ENCODE assay signal across 9 mouse cellular contexts in the genomic region with DNA sequence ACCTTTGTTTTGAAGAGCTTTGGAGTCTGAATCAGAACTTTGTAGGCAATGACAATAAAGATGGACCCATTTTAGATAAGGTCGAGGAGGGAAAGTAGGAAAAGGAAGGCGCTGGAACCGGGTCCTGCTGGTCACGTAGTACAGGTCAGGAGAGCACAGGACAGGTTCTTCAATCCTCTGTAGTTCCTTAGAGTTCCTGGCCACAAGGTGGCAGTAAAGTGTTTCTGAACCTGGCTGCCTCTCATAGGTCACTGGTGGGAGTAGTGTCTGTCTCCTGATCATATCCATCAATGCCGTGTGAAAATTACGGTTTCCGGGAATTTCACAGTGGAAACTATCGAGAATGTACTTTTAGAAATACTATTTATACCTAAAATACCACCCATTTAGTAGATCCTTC. TPM values are rescaled to one million over a fixed set of nuclear protein-coding genes. Genes with fewer than 3 reads are reported as not detected.
DNase-seq lines count a peak whose midpoint lies in the region; ATAC-seq lines count a peak whose summit lies in the region.
"Had no signal": no experiment of that assay in that cellular context is flagged by ENCODE, and none has a peak within 500 bp of the region (broad histone marks: within the 10 kb centered on the region; RNA-seq: fewer than 3 reads in every experiment).

No protein-coding gene starts in this region.

- no peak overlapping the region for H3K27ac ChIP-seq in embryonic facial prominence, embryonic 14.5 days (replicated peaks; ENCODE audit: low read depth, low read length)
- H3K27ac ChIP-seq in limb, embryonic 11.5 days (replicated peaks; ENCODE audit: low read depth, low read length), result no peak overlapping the region
- H3K27ac ChIP-seq: neural tube, embryonic 12.5 days had no signal

- ATAC-seq in embryonic facial prominence, embryonic 14.5 days (ENCODE audit: low read depth), result peak; percentile 62; the same call in 1 of the 2 replicates
- ATAC-seq in limb, embryonic 11.5 days (ENCODE audit: insufficient number of reproducible peaks, low FRiP score, low TSS enrichment, low read depth), result no peak
- ATAC-seq in neutrophil, adult 5-6 weeks (ENCODE audit: extremely low read depth, insufficient number of reproducible peaks, low FRiP score, poor library complexity, severe bottlenecking), result peak; percentile 82

- H3K4me3 ChIP-seq in embryonic facial prominence, embryonic 14.5 days (ENCODE audit: low read depth, low read length), result no peak overlapping the region
- no peak overlapping the region for H3K4me3 ChIP-seq in limb, embryonic 11.5 days (ENCODE audit: low read depth, low read length)
- H3K4me3 ChIP-seq: neural tube, embryonic 12.5 days had no signal

- WGBS in embryonic facial prominence, embryonic 14.5 days, result 39% methylated on average over 8 of the region's 8 CpGs
- WGBS in limb, embryonic 11.5 days, result 47% methylated on average over 8 of the region's 8 CpGs

- H3K27me3 ChIP-seq in embryonic facial prominence, embryonic 14.5 days (replicated peaks; ENCODE audit: control insufficient read depth, insufficient read depth, low read length), result no peaks in the 10 kb centered on the region
- no peaks in the 10 kb centered on the region for H3K27me3 ChIP-seq in limb, embryonic 11.5 days (ENCODE audit: control insufficient read depth, insufficient read depth, low read length)
- H3K27me3 ChIP-seq: neural tube, embryonic 12.5 days had no signal

- peak; percentile 68 for DNase-seq in ovary, postnatal 14 days (ENCODE audit: low spot score)
- DNase-seq in ovary, postnatal 10 days (ENCODE audit: low spot score), result no peak
- DNase-seq in adrenal gland, postnatal 14 days, result peak; percentile 79
- peak; percentile 63 for DNase-seq in embryonic facial prominence, embryonic 14.5 days (ENCODE audit: low spot score)
- DNase-seq in induced T-regulatory cell, adult 2 months (ENCODE audit: low read depth), result peak; percentile 87
- peak; percentile 73 for DNase-seq in limb, embryonic 11.5 days (ENCODE audit: low spot score)
- peak; percentile 70 for DNase-seq in thymus, postnatal 4 days

- H3K9ac ChIP-seq in embryonic facial prominence, embryonic 14.5 days (ENCODE audit: low read depth, low read length), result no peak overlapping the region
- H3K9ac ChIP-seq in limb, embryonic 11.5 days (ENCODE audit: low read length), result no peak overlapping the region
- H3K9ac ChIP-seq: neural tube, embryonic 12.5 days had no signal

- H3K9me3 ChIP-seq in embryonic facial prominence, embryonic 14.5 days (ENCODE audit: control insufficient read depth, low read length), result no peaks in the 10 kb centered on the region
- no peaks in the 10 kb centered on the region for H3K9me3 ChIP-seq in limb, embryonic 11.5 days (ENCODE audit: control insufficient read depth, low read length)
- H3K9me3 ChIP-seq: neural tube, embryonic 12.5 days had no signal

- peaks cover 90% of the 10 kb centered on the region for H3K36me3 ChIP-seq in embryonic facial prominence, embryonic 14.5 days (ENCODE audit: control insufficient read depth, insufficient read depth, low read length)
- peaks cover 40% of the 10 kb centered on the region for H3K36me3 ChIP-seq in limb, embryonic 11.5 days (ENCODE audit: control insufficient read depth, insufficient read depth, low read length)

- no peak overlapping the region for H3K4me2 ChIP-seq in embryonic facial prominence, embryonic 14.5 days (ENCODE audit: low read depth, low read length)
- H3K4me2 ChIP-seq in limb, embryonic 11.5 days (ENCODE audit: low read depth, severe bottlenecking), result no peak overlapping the region
- H3K4me2 ChIP-seq: neural tube, embryonic 12.5 days had no signal

- no peaks in the 10 kb centered on the region for H3K4me1 ChIP-seq in embryonic facial prominence, embryonic 14.5 days (ENCODE audit: control insufficient read depth, insufficient read depth, low read length)
- no peaks in the 10 kb centered on the region for H3K4me1 ChIP-seq in limb, embryonic 11.5 days (ENCODE audit: control insufficient read depth, insufficient read depth, low read length)
- H3K4me1 ChIP-seq: neural tube, embryonic 12.5 days had no signal

RNA-seq across cellular contexts. Expression of a gene that starts 10.5 kb away (rescaled TPM):
- 111 and 114 TPM in 2 replicates for total RNA-seq in adrenal gland, postnatal 14 days (2021)
- polyA plus RNA-seq in embryonic facial prominence, embryonic 14.5 days (2014; fragmentation: Nextera tagmentation; extraction: Ambion mirVana), result 133 and 136 TPM in 2 replicates
- polyA plus RNA-seq in limb, embryonic 11.5 days (2014; fragmentation: Nextera tagmentation; extraction: Ambion mirVana), result 244 and 255 TPM in 2 replicates
- total RNA-seq in neutrophil, adult 5-6 weeks (2017), result 327 and 337 TPM in 2 replicates

RNA-seq across cellular contexts. Expression of a gene that starts 12.4 kb away (rescaled TPM):
- total RNA-seq in adrenal gland, postnatal 14 days (2021), result 357 TPM in 2 replicates
- polyA plus RNA-seq in embryonic facial prominence, embryonic 14.5 days (2014; fragmentation: Nextera tagmentation; extraction: Ambion mirVana), result 984 and 996 TPM in 2 replicates
- 1,066 and 1,093 TPM in 2 replicates for polyA plus RNA-seq in limb, embryonic 11.5 days (2014; fragmentation: Nextera tagmentation; extraction: Ambion mirVana)
- total RNA-seq in neutrophil, adult 5-6 weeks (2017), result 127 and 138 TPM in 2 replicates

RNA-seq across cellular contexts. Expression of a gene that starts 18.0 kb away (rescaled TPM):
- 1.4 and 1.5 TPM in 2 replicates for total RNA-seq in adrenal gland, postnatal 14 days (2021)
- polyA plus RNA-seq in embryonic facial prominence, embryonic 14.5 days (2014; fragmentation: Nextera tagmentation; extraction: Ambion mirVana), result 0.55 and 0.58 TPM in 2 replicates
- polyA plus RNA-seq in limb, embryonic 11.5 days (2014; fragmentation: Nextera tagmentation; extraction: Ambion mirVana), result 0.11 and 0.23 TPM in 2 replicates
- 135 and 136 TPM in 2 replicates for total RNA-seq in neutrophil, adult 5-6 weeks (2017)

RNA-seq across cellular contexts. Expression of a gene that starts 35.5 kb away (rescaled TPM):
- 17.8 and 19.8 TPM in 2 replicates for total RNA-seq in adrenal gland, postnatal 14 days (2021)
- 6.2 and 6.4 TPM in 2 replicates for polyA plus RNA-seq in embryonic facial prominence, embryonic 14.5 days (2014; fragmentation: Nextera tagmentation; extraction: Ambion mirVana)
- polyA plus RNA-seq in limb, embryonic 11.5 days (2014; fragmentation: Nextera tagmentation; extraction: Ambion mirVana), result 7.3 and 7.7 TPM in 2 replicates
- total RNA-seq in neutrophil, adult 5-6 weeks (2017), result 30.6 and 33.4 TPM in 2 replicates

Comparison
In these comparisons a context has a peak if more than half of its experiments do, and no peak if none do; other contexts are left out.
1. RNA of a gene that starts 18.0 kb away (total RNA-seq): 135 to 136 TPM in neutrophil, adult 5-6 weeks; 1.4 to 1.5 TPM in adrenal gland, postnatal 14 days; every median in the first group is over 10 times any median in the second.